Mouse (Mus musculus) lung, postnatal 0 days (tissue): ENCODE results near the gene Tap1. TPM values are rescaled to one million over a fixed set of nuclear protein-coding genes. Genes with fewer than 3 reads are reported as not detected.

Source experiments
- ATAC-seq: fragments of 200-750 bp; cut with Nextera tagmentation; 2 replicates; pipeline ENCODE4 v1.8.0; 2017; ENCODE audit warnings: moderate library complexity
- DNase-seq: peaks from one replicate; pipeline ENCODE4 v3.0.0-alpha.2; 2016; ENCODE audit warnings: low spot score
- H3K27ac ChIP-seq: fragments of 300-500 bp; sonication (generic); 2 replicates; pipeline ENCODE4 v1.5.1; 2014; ENCODE audit warnings: antibody characterized with exemption, mild to moderate bottlenecking, low read length, mixed read lengths
- H3K27me3 ChIP-seq: fragments of 300-500 bp; sonication (generic); replicated peaks from 2 replicates; pipeline ENCODE4 v1.6.1; 2014; ENCODE audit warnings: low read length, mixed read lengths; ENCODE audit not compliant: insufficient read depth
- H3K36me3 ChIP-seq: fragments of 300-500 bp; sonication (generic); 2 replicates; pipeline ENCODE4 v1.6.1; 2014; ENCODE audit warnings: low read length, mixed read lengths; ENCODE audit not compliant: insufficient read depth
- H3K4me1 ChIP-seq: fragments of 300-500 bp; sonication (generic); 2 replicates; pipeline ENCODE4 v1.6.1; 2014; ENCODE audit warnings: antibody characterized with exemption, low read depth, low read length, mixed read lengths; ENCODE audit not compliant: insufficient read depth
- H3K4me2 ChIP-seq: fragments of 300-500 bp; sonication (generic); replicated peaks from 2 replicates; pipeline ENCODE4 v1.6.1; 2014; ENCODE audit warnings: low read depth, mild to moderate bottlenecking, low read length, moderate library complexity, mixed read lengths
- H3K4me3 ChIP-seq: fragments of 300-500 bp; sonication (generic); 2 replicates; pipeline ENCODE4 v1.5.1; 2014; ENCODE audit warnings: low read depth, low read length
- H3K9ac ChIP-seq: fragments of 300-500 bp; sonication (generic); replicated peaks from 2 replicates; pipeline ENCODE4 v1.6.1; 2014; ENCODE audit warnings: low read depth, mild to moderate bottlenecking
- H3K9me3 ChIP-seq: fragments of 300-500 bp; sonication (generic); 2 replicates; pipeline ENCODE4 v1.6.1; 2016; ENCODE audit warnings: low read length, mixed read lengths
- CTCF ChIP-seq: IDR thresholded peaks from 2 replicates; pipeline ENCODE4 v1.5.1; 2016; ENCODE audit warnings: antibody characterized with exemption, mild to moderate bottlenecking
- EP300 ChIP-seq: IDR thresholded peaks from 2 replicates; pipeline ENCODE4 v1.6.1; 2016; ENCODE audit warnings: antibody characterized with exemption, mild to moderate bottlenecking, control low read depth
- WGBS: fragments of 180-500 bp; shearing (Covaris S2); extraction: QIAGEN DNeasy Blood & Tissue Kit; methylation state at CpG from one replicate; pipeline ENCODE4 v1.1.7; 2014; 5-methylcytosine and 5-hydroxymethylcytosine counted together
- polyA plus RNA-seq: library from polyadenylated mRNA; unstranded; fragments of >200 nt; fragmentation: Nextera tagmentation; extraction: Ambion mirVana; gene quantifications from 2 replicates; pipeline ENCODE4 v1.2.1, GENCODE M21; 2015

The Tap1 gene
- polyA plus RNA-seq, 1 experiment from 2014 or later, result 12.6 TPM

DNA sequence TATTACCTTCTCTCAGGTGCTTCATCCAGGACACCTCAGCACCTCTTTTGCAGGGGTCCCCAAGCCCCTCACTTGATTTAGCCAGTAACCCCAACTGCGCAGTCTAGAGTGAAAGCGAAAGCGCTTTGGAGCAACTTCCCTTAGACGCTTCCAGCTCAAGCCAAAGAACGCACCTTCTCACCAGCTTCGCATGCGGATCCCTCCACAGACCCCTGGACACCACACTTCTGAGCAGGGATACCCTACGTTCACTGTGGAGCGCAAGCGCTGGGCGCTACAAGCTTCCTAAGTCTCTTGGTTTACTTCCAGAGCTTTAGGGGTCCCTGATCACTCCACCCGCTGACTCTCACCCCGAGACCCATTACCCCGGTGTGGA is 480 bp upstream of the Tap1 start:
- peak overlapping the region; percentile 41 for H3K9ac ChIP-seq
- peak overlapping the region; percentile 62 for H3K27ac ChIP-seq
- H3K27me3 ChIP-seq, result 0 out of 2 replicates have a peak, but pooled peaks cover 4% of the 10 kb centered on the region
- peak overlapping the region; percentile 98 for H3K4me2 ChIP-seq
- H3K4me3 ChIP-seq, result peak overlapping the region; percentile 76
- peak; percentile 44 for DNase-seq
- WGBS, result 7% methylated on average over 14 of the region's 14 CpGs
- H3K9me3 ChIP-seq, result no peaks in the 10 kb centered on the region
- H3K36me3 ChIP-seq, result no peaks in the 10 kb centered on the region
- H3K4me1 ChIP-seq, result peaks cover 10% of the 10 kb centered on the region
- TF ChIP-seq CTCF, result no peak
- no peak for TF ChIP-seq EP300
- peak; percentile 16 for ATAC-seq

DNA sequence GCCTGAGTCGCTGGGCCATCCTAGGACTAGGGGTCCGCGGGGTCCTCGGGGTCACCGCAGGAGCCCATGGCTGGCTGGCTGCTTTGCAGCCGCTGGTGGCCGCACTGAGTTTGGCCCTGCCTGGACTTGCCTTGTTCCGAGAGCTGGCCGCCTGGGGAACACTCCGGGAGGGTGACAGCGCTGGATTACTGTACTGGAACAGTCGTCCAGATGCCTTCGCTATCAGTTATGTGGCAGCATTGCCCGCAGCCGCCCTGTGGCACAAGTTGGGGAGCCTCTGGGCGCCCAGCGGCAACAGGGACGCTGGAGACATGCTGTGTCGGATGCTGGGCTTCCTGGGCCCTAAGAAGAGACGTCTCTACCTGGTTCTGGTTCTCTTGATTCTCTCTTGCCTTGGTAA is 657 bp downstream of the Tap1 start:
- Histone ChIP-seq H3K4me1 (peaks cover 10% of the 10 kb centered on the region), H3K9ac (peak overlapping the region; percentile 68), H3K27ac (peak overlapping the region; percentile 87), H3K9me3 (no peaks in the 10 kb centered on the region), H3K4me2 (peak overlapping the region; percentile 98), H3K36me3 (no peaks in the 10 kb centered on the region), H3K4me3 (peak overlapping the region; percentile 76), H3K27me3 (0 out of 2 replicates have a peak, but pooled peaks cover 4% of the 10 kb centered on the region)
- ATAC-seq (peak; percentile 13), DNase-seq (peak; percentile 16)
- TF ChIP-seq CTCF, result no peak
- TF ChIP-seq EP300, result no peak
- 5% methylated on average over 20 of the region's 20 CpGs for WGBS

DNA sequence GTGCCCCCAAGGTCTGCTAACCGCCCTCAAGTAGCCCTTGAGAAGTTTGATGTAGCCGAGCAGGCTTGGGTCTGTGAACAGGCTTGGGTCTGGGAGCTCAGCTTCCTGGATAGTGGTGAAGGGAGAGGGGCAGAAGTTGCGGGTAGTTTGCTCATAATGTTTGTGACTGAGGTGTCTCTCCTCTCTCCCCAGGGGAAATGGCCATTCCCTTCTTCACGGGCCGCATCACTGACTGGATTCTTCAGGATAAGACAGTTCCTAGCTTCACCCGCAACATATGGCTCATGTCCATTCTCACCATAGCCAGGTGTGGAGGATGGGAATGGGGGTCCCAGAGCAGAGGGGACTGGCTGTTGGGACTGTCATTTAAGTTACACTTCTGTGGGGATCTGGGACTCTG is 1.6 kb downstream of the Tap1 start:
- no peaks in the 10 kb centered on the region for H3K36me3 ChIP-seq
- TF ChIP-seq CTCF (no peak), EP300 (no peak)

DNA sequence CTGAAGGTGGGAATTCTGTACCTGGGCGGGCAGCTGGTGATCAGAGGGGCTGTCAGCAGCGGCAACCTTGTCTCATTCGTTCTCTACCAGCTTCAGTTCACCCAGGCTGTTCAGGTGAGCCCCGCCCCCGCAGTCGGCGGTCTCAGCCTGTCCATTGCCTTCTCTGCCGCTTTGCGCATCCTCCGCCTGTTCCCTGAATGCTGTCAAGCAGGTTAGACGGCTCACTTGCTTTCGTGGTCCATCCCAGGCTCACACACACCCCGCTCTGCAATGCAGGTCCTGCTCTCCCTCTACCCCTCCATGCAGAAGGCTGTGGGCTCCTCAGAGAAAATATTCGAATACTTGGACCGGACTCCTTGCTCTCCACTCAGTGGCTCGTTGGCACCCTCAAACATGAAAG is 5.5 kb downstream of the Tap1 start:
- TF ChIP-seq CTCF, result no peak
- no peak for TF ChIP-seq EP300
- H3K4me2 ChIP-seq, result no peak overlapping the region
- H3K27me3 ChIP-seq, result 0 out of 2 replicates have a peak, but pooled peaks cover 7% of the 10 kb centered on the region
- H3K4me3 ChIP-seq, result no peak overlapping the region
- no peaks in the 10 kb centered on the region for H3K9me3 ChIP-seq
- peak; percentile 24 for DNase-seq
- WGBS, result 22% methylated on average over 16 of the region's 16 CpGs
- H3K9ac ChIP-seq, result no peak overlapping the region
- peak; percentile 10; the same call in 1 of the 2 replicates for ATAC-seq
- H3K4me1 ChIP-seq, result peaks cover 5% of the 10 kb centered on the region; the same call in 1 of the 2 replicates
- no peaks in the 10 kb centered on the region for H3K36me3 ChIP-seq
- H3K27ac ChIP-seq, result no peak overlapping the region

More for the DNA sequence above, 1.6 kb downstream of the Tap1 start:
- H3K27me3 ChIP-seq, result 0 out of 2 replicates have a peak, but pooled peaks cover 2% of the 10 kb centered on the region
- H3K4me2 ChIP-seq, result no peak overlapping the region
- H3K9ac ChIP-seq, result no peak overlapping the region
- H3K4me3 ChIP-seq, result no peak overlapping the region
- no peak overlapping the region for H3K27ac ChIP-seq
- ATAC-seq (no peak), DNase-seq (no peak)
- H3K9me3 ChIP-seq, result no peaks in the 10 kb centered on the region
- 66% methylated on average over 6 of the region's 6 CpGs for WGBS
- peaks cover 10% of the 10 kb centered on the region for H3K4me1 ChIP-seq

DNA sequence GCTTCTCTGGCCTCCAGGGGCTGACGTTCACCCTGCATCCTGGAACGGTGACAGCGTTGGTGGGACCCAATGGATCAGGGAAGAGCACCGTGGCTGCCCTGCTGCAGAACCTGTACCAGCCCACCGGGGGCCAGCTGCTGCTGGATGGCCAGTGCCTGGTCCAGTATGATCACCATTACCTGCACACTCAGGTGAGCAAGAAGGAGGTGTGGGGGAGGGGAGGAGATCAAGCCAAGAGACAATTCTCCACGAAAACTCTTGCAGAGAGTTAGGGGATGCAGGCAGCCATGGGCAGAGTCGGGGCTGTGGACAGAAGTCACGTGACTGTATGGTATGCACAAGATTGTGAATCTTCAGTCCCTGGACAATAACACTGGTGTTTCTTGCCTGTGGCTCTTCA is 6.1 kb downstream of the Tap1 start:
- no peaks in the 10 kb centered on the region for H3K9me3 ChIP-seq
- no peaks in the 10 kb centered on the region for H3K36me3 ChIP-seq
- H3K4me1 ChIP-seq, result no peaks in the 10 kb centered on the region
- no peak overlapping the region for H3K4me2 ChIP-seq
- no peak overlapping the region for H3K4me3 ChIP-seq
- H3K27ac ChIP-seq, result no peak overlapping the region
- DNase-seq, result no peak
- 0 out of 2 replicates have a peak, but pooled peaks cover 7% of the 10 kb centered on the region for H3K27me3 ChIP-seq
- ATAC-seq, result no peak
- TF ChIP-seq EP300 (no peak), CTCF (no peak)
- WGBS, result 47% methylated on average over 8 of the region's 8 CpGs
- no peak overlapping the region for H3K9ac ChIP-seq

DNA sequence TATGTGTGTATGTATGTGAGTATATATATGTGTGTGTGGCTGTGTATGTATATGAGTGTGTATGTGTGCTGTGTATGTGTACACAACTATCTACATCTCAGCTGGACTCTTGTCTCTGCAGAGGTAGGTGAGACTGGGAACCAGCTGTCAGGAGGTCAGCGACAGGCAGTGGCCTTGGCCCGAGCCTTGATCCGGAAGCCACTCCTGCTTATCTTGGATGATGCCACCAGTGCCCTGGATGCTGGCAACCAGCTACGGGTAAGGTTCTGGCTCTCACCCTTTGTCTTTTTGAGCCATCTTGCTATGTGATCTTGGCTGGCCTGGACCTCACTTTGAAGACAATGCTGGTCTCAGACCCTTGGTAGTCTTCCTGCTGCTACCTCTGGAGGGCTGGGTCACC is 7.4 kb downstream of the Tap1 start:
- WGBS, result 92% methylated on average over 4 of the region's 4 CpGs
- 0 out of 2 replicates have a peak, but pooled peaks cover 7% of the 10 kb centered on the region for H3K27me3 ChIP-seq
- no peaks in the 10 kb centered on the region for H3K9me3 ChIP-seq
- DNase-seq (no peak), ATAC-seq (no peak)
- no peaks in the 10 kb centered on the region for H3K4me1 ChIP-seq
- TF ChIP-seq EP300 (no peak), CTCF (no peak)
- no peak overlapping the region for H3K27ac ChIP-seq
- no peak overlapping the region for H3K4me2 ChIP-seq
- H3K36me3 ChIP-seq, result no peaks in the 10 kb centered on the region
- H3K9ac ChIP-seq, result no peak overlapping the region
- no peak overlapping the region for H3K4me3 ChIP-seq

DNA sequence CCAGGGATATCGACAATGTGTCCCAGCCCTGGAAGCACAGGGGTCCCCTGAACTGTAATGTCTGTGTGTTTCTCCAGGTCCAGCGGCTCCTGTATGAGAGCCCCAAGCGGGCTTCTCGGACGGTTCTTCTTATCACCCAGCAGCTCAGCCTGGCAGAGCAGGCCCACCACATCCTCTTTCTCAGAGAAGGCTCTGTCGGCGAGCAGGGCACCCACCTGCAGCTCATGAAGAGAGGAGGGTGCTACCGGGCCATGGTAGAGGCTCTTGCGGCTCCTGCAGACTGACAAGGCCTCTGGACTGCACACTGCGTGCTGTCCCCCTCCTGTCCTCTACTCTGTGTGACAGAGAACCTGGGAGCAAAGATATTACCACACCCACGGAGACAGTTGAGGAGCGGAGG is 9.1 kb downstream of the Tap1 start:
- Histone ChIP-seq H3K9me3 (no peaks in the 10 kb centered on the region), H3K9ac (no peak overlapping the region), H3K27ac (no peak overlapping the region), H3K27me3 (0 out of 2 replicates have a peak, but pooled peaks cover 7% of the 10 kb centered on the region), H3K4me1 (no peaks in the 10 kb centered on the region), H3K4me2 (no peak overlapping the region), H3K36me3 (no peaks in the 10 kb centered on the region), H3K4me3 (no peak overlapping the region)
- WGBS, result 47% methylated on average over 12 of the region's 12 CpGs
- DNase-seq (no peak), ATAC-seq (no peak)
- no peak for TF ChIP-seq CTCF
- no peak for TF ChIP-seq EP300
